Mouse (Mus musculus): ENCODE data around the gene Gm2115. TPM values are rescaled to one million over a fixed set of nuclear protein-coding genes. Genes with fewer than 3 reads are reported as not detected.

The Gm2115 gene
- total RNA-seq, 2 experiments from 2014 or later = 81.8 to 82.2 TPM

GRCm38 (mm10) chr7:84594087-84594916 lies 65.5 kb downstream of the Gm2115 start:
- H3K4me3 ChIP-seq = no peak overlapping the region
- H3K27ac ChIP-seq = no peak overlapping the region
- peak; percentile 68 for TF ChIP-seq CTCF (conservative IDR thresholded peaks at IDR 0.05)
- peak in 1 of 2 experiments; percentile 61 for DNase-seq (ENCODE audit: low spot score in 2 of 2)

DNA sequence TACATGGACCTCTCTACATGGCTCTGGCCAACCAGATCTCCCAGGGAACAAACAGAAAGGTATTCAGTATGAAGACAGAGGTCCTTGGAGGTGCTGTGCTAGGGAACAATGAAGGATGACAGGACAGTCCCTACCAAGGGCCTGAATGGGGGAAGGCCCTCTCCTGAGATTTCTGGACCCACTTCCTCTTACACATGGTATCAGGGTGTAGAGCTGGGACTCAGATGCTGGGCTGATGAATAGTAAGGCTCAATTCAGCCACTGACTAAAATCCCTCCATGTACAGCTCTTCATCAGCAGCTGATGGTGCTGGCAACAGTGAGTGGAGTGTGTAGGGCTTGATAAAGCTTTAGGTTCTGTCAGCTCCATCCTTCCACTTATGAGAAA lies 66.2 kb downstream of the Gm2115 start:
- TF ChIP-seq CTCF (conservative IDR thresholded peaks at IDR 0.05) = no peak
- Histone ChIP-seq H3K4me3 (no peak overlapping the region), H3K27ac (no peak overlapping the region)
- DNase-seq (ENCODE audit: low spot score in 2 of 2) = no peak

DNA sequence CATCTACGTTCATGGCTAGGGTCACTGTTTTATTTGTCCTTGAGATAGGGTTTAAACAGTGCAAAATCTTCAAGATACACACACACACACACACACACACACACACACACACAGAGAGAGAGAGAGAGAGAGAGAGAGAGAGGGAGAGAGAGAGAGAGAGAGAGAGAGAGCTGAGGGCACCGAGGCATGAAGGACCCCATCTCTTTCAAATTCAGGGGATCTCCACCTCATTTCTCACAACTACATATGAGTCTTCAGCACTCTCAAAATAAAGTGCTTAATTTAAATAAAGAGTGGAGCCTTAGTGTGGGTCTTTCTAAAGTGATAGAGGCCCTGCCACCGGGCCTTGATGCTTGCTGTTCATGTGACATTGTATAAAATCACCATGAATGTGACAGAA lies 67.2 kb downstream of the Gm2115 start:
- H3K4me3 ChIP-seq = no peak overlapping the region
- no peak for TF ChIP-seq CTCF (conservative IDR thresholded peaks at IDR 0.05)
- no peak for DNase-seq (ENCODE audit: low spot score in 2 of 2)
- H3K27ac ChIP-seq = no peak overlapping the region

DNA sequence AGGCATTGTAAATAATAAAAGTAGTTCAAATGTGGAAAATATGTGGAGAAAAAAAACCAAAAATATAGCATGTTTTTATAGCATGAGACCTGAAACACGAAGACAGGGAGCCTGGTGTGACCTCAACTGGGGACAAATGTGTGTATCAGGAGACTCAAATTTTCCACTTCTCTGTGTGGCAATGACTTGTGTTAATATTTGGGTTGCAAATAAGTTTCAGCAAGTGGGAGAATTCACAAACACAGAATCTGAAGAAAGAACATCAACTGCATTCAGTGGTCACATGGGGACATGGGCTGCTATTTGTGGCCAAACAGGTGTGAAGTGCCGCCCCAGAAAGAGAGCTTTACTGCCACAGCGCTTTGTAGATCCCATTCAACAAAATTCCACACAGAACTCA lies 67.9 kb downstream of the Gm2115 start:
- Histone ChIP-seq H3K4me3 (no peak overlapping the region), H3K27ac (no peak overlapping the region)
- TF ChIP-seq CTCF (conservative IDR thresholded peaks at IDR 0.05) = no peak
- DNase-seq (ENCODE audit: low spot score in 2 of 2) = no peak

DNA sequence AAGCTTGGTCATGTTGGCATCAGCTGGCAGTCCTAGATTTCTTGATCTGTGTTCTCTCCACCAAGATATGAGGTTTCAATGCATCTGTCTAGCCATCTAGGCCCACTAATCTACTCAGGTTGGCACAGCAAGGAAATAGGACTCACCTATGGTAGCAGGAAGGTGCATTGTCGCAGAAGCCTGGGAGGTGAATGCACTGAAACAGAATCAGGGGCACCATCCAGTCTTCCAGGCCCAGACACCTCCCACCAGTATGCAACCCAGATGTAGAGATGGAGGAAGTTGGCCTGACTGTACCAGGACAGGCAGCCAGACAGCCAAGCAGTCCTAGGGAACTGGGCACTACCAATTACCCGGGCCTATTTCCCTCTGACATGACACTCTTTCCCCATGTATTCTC lies 71.9 kb downstream of the Gm2115 start:
- Histone ChIP-seq H3K27ac (no peak overlapping the region), H3K4me3 (no peak overlapping the region)
- no peak for TF ChIP-seq CTCF (conservative IDR thresholded peaks at IDR 0.05)
- no peak for DNase-seq (ENCODE audit: low spot score in 2 of 2)

DNA sequence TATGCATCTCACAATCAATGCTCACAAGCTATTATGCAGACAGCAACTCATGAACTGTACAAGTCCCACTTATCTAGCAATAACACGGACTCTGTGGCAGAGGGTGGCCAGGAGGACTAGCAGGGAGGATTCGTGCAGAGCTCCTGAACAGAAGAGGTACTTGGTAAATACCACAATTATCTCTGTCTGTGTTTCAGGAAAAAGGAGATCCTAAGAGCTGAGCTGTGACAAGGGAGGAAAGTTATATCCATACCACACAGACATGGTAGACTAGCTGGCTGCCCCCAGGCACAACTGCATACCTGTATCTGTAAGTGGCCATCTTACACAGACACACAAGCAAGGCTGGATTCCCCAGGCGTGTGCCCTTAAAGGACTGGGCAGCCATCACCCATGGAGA lies 72.6 kb downstream of the Gm2115 start:
- no peak for TF ChIP-seq CTCF (conservative IDR thresholded peaks at IDR 0.05)
- DNase-seq (ENCODE audit: low spot score in 2 of 2) = no peak
- Histone ChIP-seq H3K4me3 (no peak overlapping the region), H3K27ac (no peak overlapping the region)

DNA sequence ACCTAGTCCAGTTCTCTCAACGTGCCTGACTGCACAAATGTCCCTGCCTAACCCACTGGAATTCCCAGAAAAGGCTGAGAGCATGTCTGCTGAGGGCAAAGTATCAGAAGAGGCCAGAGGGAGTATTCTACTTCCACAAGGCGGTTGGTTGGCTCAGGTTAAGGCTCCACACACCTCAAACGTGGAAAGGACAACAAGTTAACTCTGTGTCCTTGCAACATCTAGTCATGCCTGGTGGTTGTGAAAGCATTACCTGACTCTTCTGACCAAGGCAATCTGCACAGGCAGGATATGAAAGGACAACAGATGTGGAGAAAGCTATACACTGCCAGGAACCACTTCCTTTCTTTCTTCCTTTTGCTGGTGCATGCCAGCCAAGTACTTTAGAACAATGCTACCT lies 75.7 kb downstream of the Gm2115 start:
- no peak for TF ChIP-seq CTCF (conservative IDR thresholded peaks at IDR 0.05)
- no peak for DNase-seq (ENCODE audit: low spot score in 2 of 2)
- H3K27ac ChIP-seq = 0 out of 2 replicates have a peak overlapping the region, but pooled peaks have one; percentile 86
- H3K4me3 ChIP-seq = peak overlapping the region; percentile 80

GRCm38 (mm10) chr7:84605033-84605687 lies 76.4 kb downstream of the Gm2115 start:
- TF ChIP-seq CTCF (conservative IDR thresholded peaks at IDR 0.05) = no peak
- Histone ChIP-seq H3K4me3 (peak overlapping the region; percentile 80), H3K27ac (peak overlapping the region; percentile 86)
- DNase-seq (ENCODE audit: low spot score in 2 of 2) = no peak

DNA sequence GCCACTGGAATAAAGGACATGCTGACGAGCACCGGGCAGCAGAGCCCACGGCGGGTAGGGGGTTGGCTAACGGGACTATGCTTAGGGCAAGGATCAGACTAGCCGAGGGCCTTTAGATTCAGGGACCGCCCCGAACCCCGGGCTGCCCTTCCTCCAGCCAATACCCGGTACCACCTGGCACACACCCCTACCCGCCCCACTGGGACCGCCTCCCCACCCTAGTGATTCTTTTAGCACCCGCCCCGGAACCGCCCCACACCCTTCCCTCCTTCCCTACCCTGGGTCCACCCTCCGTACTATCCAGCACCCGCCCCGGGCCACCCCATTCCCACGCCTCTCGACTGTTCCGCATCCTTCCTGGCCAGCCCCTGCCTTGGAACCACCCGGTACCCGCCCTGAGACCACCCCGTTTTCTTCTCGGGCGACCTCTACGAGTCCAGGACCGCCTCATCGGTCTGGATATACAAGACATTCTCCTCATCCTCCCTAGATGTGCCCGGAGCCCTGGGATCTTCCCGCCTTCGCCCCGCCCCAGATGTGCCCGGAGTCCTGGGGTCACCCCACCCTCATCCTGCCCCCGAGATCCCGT lies 77.0 kb downstream of the Gm2115 start:
- DNase-seq (ENCODE audit: low spot score in 2 of 2) = peak; percentile 83 to 84
- TF ChIP-seq CTCF (conservative IDR thresholded peaks at IDR 0.05) = no peak
- H3K4me3 ChIP-seq = peak overlapping the region; percentile 80
- peak overlapping the region; percentile 86 for H3K27ac ChIP-seq

DNA sequence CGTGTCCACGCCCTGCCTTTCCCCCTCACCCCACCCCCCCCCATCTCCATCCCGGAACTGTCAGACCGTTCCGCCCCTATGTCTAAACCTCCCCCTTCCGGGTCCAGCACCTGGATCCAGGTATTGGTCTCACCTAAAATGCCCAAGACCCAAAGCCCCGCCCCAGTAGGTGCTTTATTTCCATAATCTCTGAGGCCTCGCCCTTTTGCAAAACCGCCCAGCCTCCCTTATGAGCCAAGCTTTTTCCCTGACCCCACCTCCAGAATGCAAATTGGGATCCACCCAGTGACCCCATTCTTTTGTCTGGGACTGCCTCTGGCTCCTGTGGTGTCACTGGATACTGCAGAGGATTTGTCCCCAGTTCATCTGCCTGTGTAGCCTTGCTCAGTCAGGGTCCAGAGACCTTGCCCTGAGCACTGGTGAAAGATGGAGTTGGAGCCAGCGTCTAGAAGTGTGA lies 77.6 kb downstream of the Gm2115 start, which contains the start of gene Fah:
TSS of gene Fah (minus strand) at position 430 of the 457 bp plus-strand sequence.
- 0 out of 2 replicates have a peak, but pooled peaks have one; percentile 7 for TF ChIP-seq CTCF (conservative IDR thresholded peaks at IDR 0.05)
- Histone ChIP-seq H3K4me3 (peak within 1 kb of the TSS; percentile 80), H3K27ac (peak within 1 kb of the TSS; percentile 86)
- peak in 1 of 2 experiments; percentile 26 for DNase-seq (ENCODE audit: low spot score in 2 of 2)

DNA sequence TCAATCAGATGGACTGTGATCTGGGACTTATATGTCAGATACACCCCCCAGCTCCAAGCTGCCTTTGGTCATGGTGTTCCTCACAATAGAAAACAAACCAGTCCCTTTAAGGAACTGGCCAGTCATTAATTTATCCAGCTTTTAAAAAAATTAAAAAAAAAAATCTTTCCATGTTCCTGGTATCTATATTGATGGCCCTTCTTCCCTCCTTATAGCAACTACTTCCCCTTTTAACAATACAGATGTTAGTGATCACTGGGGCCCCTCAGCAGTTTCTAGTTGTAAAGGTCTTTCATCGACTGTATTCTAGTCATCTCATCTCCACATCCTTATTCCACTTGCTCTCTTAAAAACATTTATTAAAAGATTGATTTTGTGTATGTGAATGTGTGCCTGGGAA lies 82.9 kb downstream of the Gm2115 start:
- Histone ChIP-seq H3K4me3 (no peak overlapping the region), H3K27ac (no peak overlapping the region)
- DNase-seq (ENCODE audit: low spot score in 2 of 2) = no peak
- TF ChIP-seq CTCF (conservative IDR thresholded peaks at IDR 0.05) = no peak

- no peak for TF ChIP-seq CTCF (conservative IDR thresholded peaks at IDR 0.05)
- no peak for DNase-seq (ENCODE audit: low spot score in 2 of 2)
- Histone ChIP-seq H3K27ac (no peak overlapping the region), H3K4me3 (no peak overlapping the region)
Measured at GRCm38 (mm10) chr7:84612445-84612844, 83.7 kb downstream of the Gm2115 start.

DNA sequence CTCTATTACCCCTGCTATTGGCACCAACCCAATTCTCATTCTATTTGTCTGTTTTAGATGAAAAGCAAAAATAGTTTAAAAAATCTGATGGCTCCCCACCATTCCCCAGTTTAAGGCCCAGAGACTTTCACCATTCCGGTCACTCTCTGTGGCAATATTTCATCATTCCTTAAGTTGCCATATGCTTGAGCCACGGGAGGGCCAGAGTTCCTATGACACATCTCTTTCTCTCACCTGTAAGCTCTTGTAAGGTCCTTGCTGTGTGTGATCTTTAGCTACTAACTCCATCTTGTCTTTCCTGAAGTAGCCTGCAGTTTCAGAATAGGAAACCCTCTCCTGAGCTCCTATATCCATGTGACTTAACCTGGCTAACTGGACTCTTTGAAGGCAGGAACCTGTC lies 90.2 kb downstream of the Gm2115 start:
- no peak for TF ChIP-seq CTCF (conservative IDR thresholded peaks at IDR 0.05)
- no peak overlapping the region for H3K4me3 ChIP-seq
- H3K27ac ChIP-seq = no peak overlapping the region
- DNase-seq (ENCODE audit: low spot score in 2 of 2) = no peak

All from layer of hippocampus, adult 2 months (tissue).